Mouse (Mus musculus) kidney, adult 2 months (tissue): ENCODE results near the gene Masp2.

Experiments used
- CTCF ChIP-seq: fragments of 200-500 bp; conservative IDR thresholded peaks from 2 replicates; pipeline ENCODE4 v1.5.1; 2011; ENCODE audit warnings: low read depth, mild to moderate bottlenecking, control low read depth, low read length, moderate library complexity, mixed read lengths; ENCODE audit not compliant: insufficient read depth, insufficient read length
- POLR2A ChIP-seq: fragments of 200-500 bp; IDR thresholded peaks from one replicate; pipeline ENCODE4 v1.6.1; 2011; ENCODE audit warnings: low read depth, low read length, control low read depth

- TF ChIP-seq CTCF (no peak), POLR2A (no peak)
Observed at GRCm38 (mm10) chr4:148600316-148600715, 2.0 kb upstream of the Masp2 start.
